Mouse (Mus musculus) stomach, postnatal 0 days (tissue): ENCODE data around the gene Htr1d.

Experiments
- CTCF ChIP-seq: IDR thresholded peaks from 2 replicates; pipeline ENCODE4 v1.5.1; 2016; ENCODE audit warnings: antibody characterized with exemption, low read depth, mild to moderate bottlenecking, moderate library complexity
- EP300 ChIP-seq: optimal IDR thresholded peaks from 2 replicates; pipeline ENCODE3; 2016; ENCODE audit warnings: antibody characterized with exemption

GRCm38 (mm10) chr4:136430609-136431375 lies 7.5 kb downstream of the Htr1d start:
- TF ChIP-seq CTCF (no peak), EP300 (no peak)
